Mouse (Mus musculus): ENCODE measurements around the gene Lrrc8a.

The Lrrc8a gene

DNA sequence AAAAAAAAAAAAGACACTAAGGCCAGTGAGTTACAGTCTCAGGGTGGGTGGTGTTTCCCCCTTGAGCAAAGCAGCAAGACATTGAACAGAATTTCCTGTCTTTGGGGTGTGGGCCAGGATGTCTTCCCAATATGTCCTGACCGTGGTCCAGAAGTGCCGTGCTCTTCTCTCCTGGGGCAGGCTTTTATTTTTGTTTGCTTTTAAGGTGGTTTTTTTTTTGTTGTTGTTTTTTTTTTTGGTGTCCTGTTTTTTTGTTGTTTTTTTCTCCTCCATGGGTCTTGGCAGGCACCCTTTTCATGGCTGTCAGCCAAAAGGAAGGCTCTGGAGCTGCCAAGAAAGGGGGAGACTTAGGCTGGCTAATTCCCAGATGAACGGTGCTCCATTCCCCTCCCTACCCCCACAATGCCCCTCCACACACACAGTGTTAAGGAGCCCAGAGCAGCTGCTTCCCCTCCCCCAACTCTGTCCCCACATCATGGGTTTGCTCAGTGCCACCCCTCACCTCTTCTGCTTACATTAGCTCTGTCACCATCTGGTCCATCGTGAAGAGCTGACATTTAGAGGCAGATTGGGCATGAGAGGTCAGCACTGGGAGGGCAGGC is 25.4 kb downstream of the Lrrc8a start:
- DNase-seq = no peak

DNA sequence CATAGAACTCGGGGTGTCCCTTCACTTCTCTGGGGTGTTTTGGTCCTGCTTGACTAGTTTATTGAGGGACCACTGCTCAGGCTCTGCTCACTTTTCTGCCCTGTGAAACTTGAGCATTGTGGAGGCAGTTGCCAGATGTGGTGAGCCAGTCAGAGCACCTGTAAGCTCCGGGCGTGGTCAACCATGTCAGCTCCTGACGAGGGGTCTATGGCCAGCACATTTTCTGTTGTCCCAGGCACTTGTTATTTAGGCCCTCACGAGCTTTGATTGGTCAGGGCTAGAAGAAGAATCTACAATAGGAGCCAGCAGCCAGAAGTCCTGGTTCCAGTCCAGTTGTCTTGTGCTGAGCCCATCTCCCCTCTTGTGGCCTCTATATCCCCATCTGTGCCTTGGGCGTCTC is 26.3 kb downstream of the Lrrc8a start:
- DNase-seq = no peak

- peak; percentile 33 for DNase-seq
Measured at GRCm38 (mm10) chr2:30264671-30265519, 27.4 kb downstream of the Lrrc8a start.

- DNase-seq = peak; percentile 9
Measured at GRCm38 (mm10) chr2:30265767-30266253, 28.3 kb downstream of the Lrrc8a start, which contains the start of gene Phyhd1. Gene Phyhd1 (plus strand): TSS chr2:30266203.

DNA sequence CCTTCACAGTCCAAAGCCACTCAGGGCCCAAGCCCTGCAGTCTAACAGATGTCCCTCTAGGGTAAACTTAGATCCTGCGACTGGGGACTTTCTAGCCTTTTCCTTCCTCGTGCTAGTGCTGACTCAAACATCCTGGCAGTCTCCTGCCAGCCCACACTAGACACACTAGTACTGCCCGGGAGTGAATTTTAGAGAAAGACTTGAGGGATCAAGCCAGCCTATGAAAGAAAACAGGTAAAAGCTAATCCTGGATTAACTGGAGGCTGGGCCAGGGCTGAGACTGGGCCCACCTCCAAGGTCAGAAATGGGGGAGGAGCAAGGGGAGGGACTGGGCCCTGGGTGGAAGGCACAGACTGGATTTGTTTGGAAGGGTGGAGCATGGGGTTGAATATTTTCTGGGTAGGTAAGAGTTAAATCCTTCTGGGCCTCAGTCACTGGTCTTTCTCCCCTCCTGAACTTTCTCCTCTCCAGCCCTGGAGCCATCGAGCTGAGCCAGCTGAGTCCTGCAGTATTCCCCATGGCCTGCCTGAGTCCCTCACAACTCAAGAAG is 29.0 kb downstream of the Lrrc8a start:
- DNase-seq = peak; percentile 61

DNA sequence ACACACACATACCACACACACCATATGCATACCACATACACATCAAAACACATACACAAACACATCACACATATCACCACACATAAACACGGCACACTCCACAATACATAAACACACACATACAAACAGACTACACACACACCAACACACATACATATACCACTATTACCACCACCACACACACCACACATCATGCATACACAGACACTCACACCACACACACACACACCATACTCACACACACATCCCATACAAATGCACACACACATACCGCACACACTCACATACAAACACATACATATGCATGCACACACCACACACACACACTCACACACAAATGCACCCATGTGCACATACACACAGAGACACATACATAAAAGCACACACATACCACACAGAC is 30.0 kb downstream of the Lrrc8a start:
- DNase-seq = no peak

GRCm38 (mm10) chr2:30268371-30268770 is 30.9 kb downstream of the Lrrc8a start:
- DNase-seq = no peak

DNA sequence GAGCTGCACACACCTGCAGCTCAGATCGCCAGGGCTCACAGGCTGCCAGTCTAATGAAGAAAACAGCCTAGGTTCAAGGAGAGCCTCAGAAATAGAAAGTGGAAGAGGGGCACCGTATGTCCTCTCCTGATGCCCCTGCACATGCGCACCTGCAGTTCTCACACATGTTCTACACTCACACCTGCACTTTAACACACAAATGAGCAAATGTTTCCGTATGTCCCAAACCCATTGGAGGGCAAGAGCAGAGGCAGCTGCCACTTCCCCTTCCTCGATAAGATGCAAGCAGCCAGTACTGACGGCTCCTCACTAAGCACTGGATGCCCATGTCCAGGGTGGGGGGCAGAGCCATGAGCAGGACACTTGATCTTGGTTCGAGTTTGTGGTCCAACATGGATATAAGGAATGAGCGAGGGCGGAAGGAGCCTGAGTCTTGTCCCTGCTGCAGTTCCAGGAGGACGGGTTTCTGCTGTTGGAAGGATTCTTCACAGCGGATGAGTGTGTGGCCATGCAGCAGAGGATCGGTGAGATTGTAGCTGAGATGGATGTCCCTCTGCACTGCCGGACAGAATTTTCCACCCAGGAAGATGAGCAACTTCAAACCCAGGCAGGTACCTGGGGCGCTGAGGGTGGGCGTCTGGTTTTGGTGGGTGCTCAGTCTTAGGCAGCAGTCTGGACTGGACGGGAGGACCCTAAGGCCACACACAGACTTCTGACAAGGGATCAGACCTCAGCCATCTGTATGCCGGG is 31.9 kb downstream of the Lrrc8a start:
- DNase-seq = no peak

DNA sequence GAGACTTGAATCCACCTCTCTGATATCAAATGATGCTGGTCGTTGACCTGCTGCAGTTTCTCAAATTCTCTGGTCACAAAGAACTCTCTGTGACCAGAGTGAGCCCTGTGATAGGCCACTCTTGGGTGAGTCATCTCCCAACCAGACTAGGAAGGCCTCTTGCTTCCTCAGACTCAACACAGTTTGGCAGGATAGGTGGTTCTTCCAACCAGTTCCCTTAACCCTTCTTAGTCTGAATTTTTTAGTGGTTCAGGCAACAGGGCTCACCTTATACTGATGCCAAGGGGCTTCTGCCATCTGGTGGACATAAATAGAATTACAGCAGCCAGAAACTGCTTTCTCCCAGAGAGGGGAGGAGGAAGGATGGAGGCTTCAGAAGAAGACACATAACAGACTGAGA is 32.6 kb downstream of the Lrrc8a start:
- peak; percentile 73 for DNase-seq

DNA sequence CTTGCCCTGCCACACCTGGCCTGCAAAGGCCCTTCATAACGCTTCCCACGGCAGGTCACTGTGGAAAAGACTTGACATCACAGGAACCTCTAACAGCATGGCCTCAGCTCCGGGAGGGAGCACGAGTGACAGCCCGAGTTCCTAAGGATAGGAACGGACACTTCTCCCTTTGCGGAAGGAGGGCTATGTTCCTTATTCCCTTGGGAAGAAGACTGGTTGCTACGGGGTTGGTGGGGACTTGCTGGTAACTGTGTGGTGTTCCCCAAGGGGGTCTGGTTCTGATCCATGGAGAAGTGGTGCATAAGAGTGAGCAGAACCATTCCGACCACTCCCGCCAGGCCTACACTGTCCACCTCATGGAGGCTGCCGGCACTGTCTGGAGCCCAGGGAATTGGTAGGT is 43.2 kb downstream of the Lrrc8a start, which contains the start of gene Gm28038:
TSS of gene Gm28038 (plus strand) at position 301 of the 400 bp plus-strand sequence.
- no peak for DNase-seq

DNA sequence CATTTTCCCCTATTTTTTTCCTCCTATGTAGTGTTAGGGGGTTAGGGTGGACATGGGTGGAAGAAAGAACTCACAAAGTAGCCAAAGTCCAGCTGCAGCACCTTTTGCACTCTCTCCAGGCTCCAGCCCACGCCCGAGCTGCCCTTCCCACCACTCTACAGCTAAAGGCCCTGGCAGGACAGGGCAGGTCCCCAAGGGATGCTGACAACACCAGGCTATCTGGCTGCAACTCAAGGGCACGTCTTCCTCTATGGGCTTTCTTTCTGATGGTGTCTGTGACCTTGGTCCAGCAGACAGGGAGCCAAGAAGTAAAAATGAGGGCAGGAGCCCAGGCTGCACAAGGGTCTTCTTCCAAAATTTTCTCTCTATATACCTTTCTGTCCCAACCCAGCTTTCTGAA is 44.1 kb downstream of the Lrrc8a start:
- DNase-seq = no peak

GRCm38 (mm10) chr2:30283193-30283592 is 45.7 kb downstream of the Lrrc8a start:
- DNase-seq = no peak

GRCm38 (mm10) chr2:30285004-30285403 is 47.5 kb downstream of the Lrrc8a start:
- DNase-seq = no peak

GRCm38 (mm10) chr2:30285416-30286181 is 48.1 kb downstream of the Lrrc8a start:
- peak; percentile 8 for DNase-seq

DNA sequence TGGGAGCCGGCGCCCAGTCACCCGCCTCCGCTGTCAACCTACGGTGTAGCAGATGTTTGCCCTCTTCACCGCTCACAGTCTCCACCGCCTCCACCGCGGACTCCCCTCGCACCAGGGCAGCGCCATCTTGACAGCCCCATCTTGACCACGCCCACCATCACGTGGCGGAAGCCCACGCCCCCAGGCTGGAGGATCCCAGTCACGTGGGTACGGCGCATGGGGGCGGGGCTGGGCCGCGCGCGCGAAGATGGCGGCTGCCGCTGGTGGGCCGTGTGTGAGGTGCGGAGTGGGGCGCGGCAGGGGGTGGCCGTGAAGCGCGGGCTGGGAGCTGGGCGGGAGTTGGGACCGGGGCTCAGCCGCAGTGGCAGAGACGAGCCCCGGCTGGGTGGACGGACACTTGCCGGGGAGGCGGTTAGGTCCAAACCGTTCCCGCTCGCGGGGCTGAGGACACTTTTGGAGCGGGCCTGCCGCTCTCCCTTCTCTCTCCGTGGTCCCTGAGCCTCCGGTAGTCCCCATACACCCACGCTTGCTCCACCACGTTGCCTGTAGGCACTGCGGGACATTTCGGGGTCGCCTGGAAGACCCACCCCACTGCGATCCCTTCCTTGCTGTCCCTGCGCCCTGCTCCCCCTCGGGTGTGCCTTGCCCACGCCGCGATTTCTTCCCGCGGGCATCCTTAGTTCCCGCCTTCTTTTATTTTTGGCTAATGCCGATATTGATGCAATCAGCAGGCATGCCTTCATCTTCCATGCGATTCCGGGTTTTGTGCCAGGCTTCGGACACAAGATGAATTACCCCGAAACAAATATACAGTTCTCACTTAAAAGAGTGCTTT is 48.9 kb downstream of the Lrrc8a start, which contains the start of the genes Dolk and Nup188:
TSS of gene Dolk (minus strand) at position 143 of the 835 bp plus-strand sequence.
TSS of gene Nup188 (plus strand) at position 206 of the 835 bp plus-strand sequence.
- DNase-seq = peak; percentile 97

GRCm38 (mm10) chr2:30287027-30287373 is 49.5 kb downstream of the Lrrc8a start:
- DNase-seq = peak; percentile 61

- DNase-seq = peak; percentile 10
Measured at GRCm38 (mm10) chr2:30299525-30299924, 62.0 kb downstream of the Lrrc8a start.

- no peak for DNase-seq
Measured at GRCm38 (mm10) chr2:30299966-30300365, 62.5 kb downstream of the Lrrc8a start.

- no peak for DNase-seq
Measured at GRCm38 (mm10) chr2:30306087-30306486, 68.6 kb downstream of the Lrrc8a start.

- DNase-seq = no peak
Measured at GRCm38 (mm10) chr2:30309351-30309750, 71.8 kb downstream of the Lrrc8a start.

DNA sequence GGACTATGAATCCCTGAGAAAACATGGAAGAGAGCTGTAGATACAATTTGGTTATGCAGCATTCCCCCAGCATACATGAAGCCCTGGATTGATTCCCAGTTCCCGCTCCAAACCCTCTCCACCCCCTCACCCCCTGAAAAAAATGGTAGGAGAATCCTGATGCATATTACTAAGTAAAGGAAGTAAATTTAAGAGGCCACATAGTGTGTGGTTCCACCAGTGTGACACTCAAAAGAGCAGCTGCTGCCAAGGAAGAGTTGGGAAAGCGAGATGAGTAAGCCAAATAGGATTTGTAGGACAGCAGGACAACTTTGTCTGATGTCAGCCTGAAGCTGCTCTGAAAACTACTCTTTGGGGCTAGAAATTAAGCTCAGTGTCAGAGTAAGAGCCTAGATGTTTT is 74.0 kb downstream of the Lrrc8a start:
- DNase-seq = no peak

Data from embryo, embryonic 11 days (tissue).